Comparison of ENCODE assay signal across 24 mouse cellular contexts in genomic region chr6:67445866-67446265, GRCm38 (mm10). TPM values are rescaled to one million over a fixed set of nuclear protein-coding genes. Genes with fewer than 3 reads are reported as not detected.
DNase-seq lines count a peak whose midpoint lies in the region; ATAC-seq and TF ChIP-seq lines count a peak whose summit lies in the region.
"Had no signal": no experiment of that assay in that cellular context is flagged by ENCODE, and none has a peak within 500 bp of the region (broad histone marks: within the 10 kb centered on the region; RNA-seq: fewer than 3 reads in every experiment).

No protein-coding gene starts in this region.

- no peak for DNase-seq in hindbrain, postnatal 0 days (ENCODE audit: low spot score)
- DNase-seq in hindbrain, embryonic 10.5 days (ENCODE audit: low spot score) = no peak
- DNase-seq in midbrain, embryonic 14.5 days = peak; percentile 19
- DNase-seq in G1E (ENCODE audit: low spot score) = no peak
- DNase-seq in urinary bladder, postnatal 10 days (ENCODE audit: low spot score) = no peak
- DNase-seq in adrenal gland, postnatal 10 days = no peak
- DNase-seq: adrenal gland, postnatal 14 days; cerebellum, adult 18-20 months; forebrain, postnatal 0 days; heart, postnatal 10 days; lung, postnatal 10 days had no signal

- H3K4me3 ChIP-seq in hindbrain, postnatal 0 days (ENCODE audit: low read length) = no peak overlapping the region
- H3K4me3 ChIP-seq in hindbrain, embryonic 10.5 days = no peak overlapping the region
- no peak overlapping the region for H3K4me3 ChIP-seq in midbrain, embryonic 14.5 days (replicated peaks; ENCODE audit: low read depth, low read length)
- H3K4me3 ChIP-seq in midbrain, embryonic 15.5 days = no peak overlapping the region
- no peak overlapping the region for H3K4me3 ChIP-seq in G1E (ENCODE audit: low read depth, low read length)
- H3K4me3 ChIP-seq: embryonic facial prominence, embryonic 12.5 days; limb, embryonic 10.5 days; neural tube, embryonic 13.5 days had no signal

- no peaks in the 10 kb centered on the region for H3K36me3 ChIP-seq in hindbrain, postnatal 0 days (ENCODE audit: insufficient read depth, low read length)
- no peaks in the 10 kb centered on the region for H3K36me3 ChIP-seq in hindbrain, embryonic 10.5 days
- no peaks in the 10 kb centered on the region for H3K36me3 ChIP-seq in midbrain, embryonic 14.5 days (ENCODE audit: control insufficient read depth, insufficient read depth, low read length)
- no peaks in the 10 kb centered on the region for H3K36me3 ChIP-seq in midbrain, embryonic 15.5 days (replicated peaks)
- no peaks in the 10 kb centered on the region for H3K36me3 ChIP-seq in G1E (replicated peaks)
- H3K36me3 ChIP-seq: embryonic facial prominence, embryonic 12.5 days; limb, embryonic 10.5 days; neural tube, embryonic 13.5 days had no signal

- no peaks in the 10 kb centered on the region for H3K9me3 ChIP-seq in hindbrain, postnatal 0 days (ENCODE audit: low read length)
- H3K9me3 ChIP-seq in hindbrain, embryonic 10.5 days = no peaks in the 10 kb centered on the region
- no peaks in the 10 kb centered on the region for H3K9me3 ChIP-seq in midbrain, embryonic 14.5 days (ENCODE audit: control insufficient read depth, low read length)
- H3K9me3 ChIP-seq in midbrain, embryonic 15.5 days = no peaks in the 10 kb centered on the region
- H3K9me3 ChIP-seq in G1E (replicated peaks) = no peaks in the 10 kb centered on the region
- H3K9me3 ChIP-seq: embryonic facial prominence, embryonic 12.5 days; limb, embryonic 10.5 days; neural tube, embryonic 13.5 days had no signal

- H3K4me2 ChIP-seq in hindbrain, postnatal 0 days (ENCODE audit: low read depth, low read length) = no peak overlapping the region
- no peak overlapping the region for H3K4me2 ChIP-seq in midbrain, embryonic 14.5 days (ENCODE audit: low read length)
- no peak overlapping the region for H3K4me2 ChIP-seq in midbrain, embryonic 15.5 days
- H3K4me2 ChIP-seq: embryonic facial prominence, embryonic 12.5 days; neural tube, embryonic 13.5 days had no signal

- H3K27me3 ChIP-seq in hindbrain, postnatal 0 days (ENCODE audit: insufficient read depth, low read length) = no peaks in the 10 kb centered on the region
- H3K27me3 ChIP-seq in hindbrain, embryonic 10.5 days (ENCODE audit: insufficient read depth, poor library complexity, severe bottlenecking) = no peaks in the 10 kb centered on the region
- H3K27me3 ChIP-seq in midbrain, embryonic 14.5 days (ENCODE audit: control insufficient read depth, insufficient read depth, low read length) = no peaks in the 10 kb centered on the region
- H3K27me3 ChIP-seq in midbrain, embryonic 15.5 days (replicated peaks) = no peaks in the 10 kb centered on the region
- peaks cover 5% of the 10 kb centered on the region for H3K27me3 ChIP-seq in G1E (ENCODE audit: insufficient read depth, low read length)
- H3K27me3 ChIP-seq: embryonic facial prominence, embryonic 12.5 days; neural tube, embryonic 13.5 days had no signal

- H3K9ac ChIP-seq in hindbrain, postnatal 0 days (replicated peaks; ENCODE audit: low read length) = no peak overlapping the region
- no peak overlapping the region for H3K9ac ChIP-seq in midbrain, embryonic 14.5 days (replicated peaks; ENCODE audit: low read length)
- H3K9ac ChIP-seq in midbrain, embryonic 15.5 days = no peak overlapping the region
- H3K9ac ChIP-seq: embryonic facial prominence, embryonic 12.5 days; forebrain, postnatal 0 days; liver, embryonic 14.5 days; neural tube, embryonic 13.5 days had no signal

- no peak overlapping the region for H3K27ac ChIP-seq in hindbrain, postnatal 0 days
- H3K27ac ChIP-seq in hindbrain, embryonic 10.5 days = no peak overlapping the region
- no peak overlapping the region for H3K27ac ChIP-seq in midbrain, embryonic 14.5 days (replicated peaks; ENCODE audit: low read depth, low read length)
- no peak overlapping the region for H3K27ac ChIP-seq in midbrain, embryonic 15.5 days
- H3K27ac ChIP-seq: embryonic facial prominence, embryonic 12.5 days; limb, embryonic 10.5 days; liver, embryonic 14.5 days; neural tube, embryonic 13.5 days had no signal

- peak; percentile 26 for TF ChIP-seq CTCF in hindbrain, postnatal 0 days (IDR thresholded peaks at IDR 0.05; ENCODE audit: low read depth)
- no peak for TF ChIP-seq CTCF in G1E (IDR thresholded peaks at IDR 0.05; ENCODE audit: low read depth, low read length)

- no peaks in the 10 kb centered on the region for H3K4me1 ChIP-seq in hindbrain, postnatal 0 days (ENCODE audit: insufficient read depth, low read length)
- no peaks in the 10 kb centered on the region for H3K4me1 ChIP-seq in hindbrain, embryonic 10.5 days (replicated peaks)
- H3K4me1 ChIP-seq in midbrain, embryonic 14.5 days (ENCODE audit: control insufficient read depth, insufficient read depth, low read length) = no peaks in the 10 kb centered on the region
- H3K4me1 ChIP-seq in midbrain, embryonic 15.5 days = no peaks in the 10 kb centered on the region
- no peaks in the 10 kb centered on the region for H3K4me1 ChIP-seq in G1E (ENCODE audit: insufficient read depth, low read depth, low read length)
- H3K4me1 ChIP-seq: embryonic facial prominence, embryonic 12.5 days; limb, embryonic 10.5 days; neural tube, embryonic 13.5 days had no signal

- 88% methylated on average over 1 of the region's 1 CpGs for WGBS in hindbrain, postnatal 0 days
- WGBS in hindbrain, embryonic 10.5 days = 79% methylated on average over 1 of the region's 1 CpGs
- WGBS in midbrain, embryonic 14.5 days = 88% methylated on average over 1 of the region's 1 CpGs
- WGBS in midbrain, embryonic 15.5 days = 90% methylated on average over 1 of the region's 1 CpGs

- ATAC-seq in hindbrain, postnatal 0 days = no peak
- no peak for ATAC-seq in midbrain, embryonic 14.5 days (ENCODE audit: low FRiP score, low TSS enrichment)
- no peak for ATAC-seq in midbrain, embryonic 15.5 days (replicated peaks)
- ATAC-seq in G1E (ENCODE audit: extremely low read depth, insufficient number of reproducible peaks, low FRiP score, poor library complexity, severe bottlenecking) = 0 out of 2 replicates have a peak, but pooled peaks have one; percentile 8
- ATAC-seq in granulocyte monocyte progenitor cell, adult 5-6 weeks (replicated peaks; ENCODE audit: poor library complexity, severe bottlenecking) = peak; percentile 33
- ATAC-seq: forebrain, postnatal 0 days; hindbrain, embryonic 16.5 days had no signal

RNA-seq across cellular contexts. Expression of gene Il23r, which starts 45.8 kb away (rescaled TPM):
- total RNA-seq in hindbrain, postnatal 0 days (2014; rRNA removed) = 0.07 and 0.16 TPM in 2 replicates
- 0.08 and 0.11 TPM in 2 replicates for polyA plus RNA-seq in hindbrain, postnatal 0 days (2015; fragmentation: Nextera tagmentation; extraction: Ambion mirVana)
- not detected in 2 replicates for polyA plus RNA-seq in hindbrain, embryonic 10.5 days (2016; fragmentation: Nextera tagmentation; extraction: Ambion mirVana)
- polyA plus RNA-seq in midbrain, embryonic 14.5 days (2014; fragmentation: Nextera tagmentation; extraction: Ambion mirVana) = 0.13 TPM in 1 of 2 replicates, not detected in the other
- not detected in 2 replicates for polyA plus RNA-seq in midbrain, embryonic 15.5 days (2015; fragmentation: Nextera tagmentation; extraction: Ambion mirVana)
- total RNA-seq in G1E (2014; fragmentation: Nextera tagmentation) (not detected in 2 replicates), G1E (2017) (0.05 TPM in 1 of 2 replicates, not detected in the other)
- not detected in 2 replicates for polyA plus RNA-seq in G1E (2012)
- not detected in 2 replicates for total RNA-seq in granulocyte monocyte progenitor cell, adult 5-6 weeks (2014; fragmentation: Nextera tagmentation)
- total RNA-seq in granulocyte monocyte progenitor cell, adult 5-6 weeks (2017) = not detected in 2 replicates
- total RNA-seq in adrenal gland, postnatal 10 days (2021) = 1 to 10 TPM in 1 of 2 experiments, under 1 TPM in 1; 0.48 to 1.2 TPM
- total RNA-seq: gastrocnemius, adult 18-20 months; heart, adult 8-10 months; heart, postnatal 10 days; left cerebral cortex, adult 18-20 months; megakaryocyte-erythroid progenitor cell, adult 5-6 weeks had no signal
- polyA plus RNA-seq: embryonic facial prominence, embryonic 12.5 days; forebrain, postnatal 0 days; hindbrain, embryonic 16.5 days; kidney, embryonic 14.5 days; limb, embryonic 10.5 days; liver, embryonic 14.5 days; neural tube, embryonic 13.5 days; testis, adult 2 months had no signal

Comparison
In these comparisons a context has a peak if more than half of its experiments do, and no peak if none do; other contexts are left out.
1. ATAC-seq: peak in G1E (single experiment) and granulocyte monocyte progenitor cell, adult 5-6 weeks (single experiment); none in hindbrain, postnatal 0 days (single experiment), midbrain, embryonic 14.5 days (single experiment) and midbrain, embryonic 15.5 days (single experiment).